Mouse (Mus musculus) thymus, adult 18-20 months (tissue): ENCODE results near the gene Tmod1.
A peak's percentile ranks its signal among the peaks of the same experiment; 100 is the strongest.

Experiments used
- DNase-seq, 2 experiments: peaks; one replicate each; pipeline ENCODE4 v3.0.0; 2022; ENCODE audit warnings: mixed read lengths in 2 of 2

The Tmod1 gene

DNA sequence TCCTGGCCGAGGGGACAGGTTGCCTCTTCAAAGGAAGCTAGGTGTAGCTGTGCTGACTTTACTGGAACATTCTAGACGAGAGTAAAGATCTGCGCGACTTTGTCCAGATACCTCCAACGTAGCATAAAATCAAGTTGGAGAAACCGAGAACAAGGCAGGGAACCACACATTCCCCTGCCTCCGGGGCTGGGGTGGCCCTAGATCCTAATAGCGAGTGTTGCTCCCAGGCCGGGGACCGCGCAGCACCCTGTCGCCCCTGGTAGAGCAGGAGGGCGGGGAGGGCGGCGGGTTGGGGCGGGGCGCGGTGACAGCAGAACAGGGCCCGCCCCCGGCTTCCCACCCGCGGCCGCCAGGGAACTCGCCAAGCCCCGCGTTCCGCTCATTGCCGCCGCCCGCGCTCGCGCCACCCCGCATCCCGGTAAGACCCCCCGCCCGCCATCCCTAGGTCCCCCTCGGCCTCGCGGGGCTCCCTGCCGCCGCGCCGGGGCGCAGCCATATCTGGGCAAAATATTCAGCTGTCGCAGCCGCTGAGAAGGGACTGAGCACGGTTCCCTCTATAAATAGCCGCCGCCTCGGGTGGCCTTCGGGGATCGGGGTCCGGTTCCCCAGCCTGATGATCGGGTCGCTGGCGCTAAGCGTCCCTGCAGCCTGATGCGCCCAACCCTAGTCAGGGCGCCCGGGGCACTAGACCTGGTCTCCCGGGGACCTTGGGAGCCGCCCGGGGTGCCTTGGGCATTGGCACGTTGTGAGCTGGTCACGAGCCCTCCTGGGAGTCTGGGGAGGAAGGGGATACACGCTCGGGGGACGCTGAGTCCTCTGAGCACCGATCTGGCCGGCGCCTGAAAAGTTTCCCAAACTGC is at the start of gene Tmod1:
Tmod1 (plus strand) TSS at position 44 of the 860 bp plus-strand sequence.
- DNase-seq = peak in 1 of 2 experiments; percentile 15

DNA sequence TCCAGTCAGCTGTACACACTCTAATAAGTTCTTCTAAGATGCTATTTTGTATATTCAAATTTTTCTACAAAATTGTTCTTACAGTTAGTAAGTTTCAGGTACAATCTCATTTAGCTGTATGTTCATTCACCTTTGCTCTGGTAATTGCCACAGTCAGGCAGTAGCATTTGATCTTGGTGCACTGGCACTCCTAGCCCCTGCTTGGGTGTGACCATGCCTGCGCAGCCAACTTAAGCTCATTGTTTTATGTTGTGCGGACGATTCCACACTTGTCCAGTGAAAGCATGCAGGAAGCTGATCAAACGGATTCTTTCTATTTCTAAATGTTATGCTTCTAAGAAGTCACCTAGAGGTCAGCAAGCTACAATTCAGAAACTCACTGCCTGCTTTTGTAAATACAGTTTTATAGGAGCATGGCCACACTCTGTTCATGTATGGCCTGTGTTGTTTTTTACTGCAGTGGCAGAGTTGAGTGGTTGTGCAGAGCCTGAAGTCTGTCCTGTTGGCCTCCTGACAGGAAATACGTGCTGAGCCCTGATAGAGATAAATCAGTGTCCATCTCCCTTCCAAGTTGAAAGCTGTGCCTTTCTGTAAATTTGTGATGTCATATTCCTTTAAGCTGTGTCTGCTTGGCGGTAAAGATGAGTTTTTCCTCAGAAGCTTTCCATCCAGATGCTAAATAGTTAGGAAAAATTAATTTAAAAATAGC is 48.2 kb upstream of the Tmod1 start:
- DNase-seq = no peak

DNA sequence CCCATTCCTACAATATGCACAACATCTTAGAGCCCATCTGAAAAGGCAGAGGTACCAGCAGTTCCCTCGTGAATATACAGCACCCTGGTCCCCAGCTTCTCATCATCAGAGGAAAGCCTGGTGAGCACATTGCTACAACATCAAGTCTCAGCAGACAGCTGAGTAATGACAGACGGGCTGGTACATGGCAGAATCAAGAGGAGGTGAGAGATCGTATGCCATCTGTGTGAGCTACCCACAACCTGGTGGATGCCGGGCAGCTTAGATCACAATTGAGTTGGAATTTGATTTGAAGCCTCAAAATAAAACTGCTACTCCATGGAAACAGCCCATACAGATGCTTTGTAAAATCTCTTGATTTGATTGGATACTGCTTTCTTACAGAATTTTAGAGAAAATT is 40.2 kb upstream of the Tmod1 start:
- no peak for DNase-seq

DNA sequence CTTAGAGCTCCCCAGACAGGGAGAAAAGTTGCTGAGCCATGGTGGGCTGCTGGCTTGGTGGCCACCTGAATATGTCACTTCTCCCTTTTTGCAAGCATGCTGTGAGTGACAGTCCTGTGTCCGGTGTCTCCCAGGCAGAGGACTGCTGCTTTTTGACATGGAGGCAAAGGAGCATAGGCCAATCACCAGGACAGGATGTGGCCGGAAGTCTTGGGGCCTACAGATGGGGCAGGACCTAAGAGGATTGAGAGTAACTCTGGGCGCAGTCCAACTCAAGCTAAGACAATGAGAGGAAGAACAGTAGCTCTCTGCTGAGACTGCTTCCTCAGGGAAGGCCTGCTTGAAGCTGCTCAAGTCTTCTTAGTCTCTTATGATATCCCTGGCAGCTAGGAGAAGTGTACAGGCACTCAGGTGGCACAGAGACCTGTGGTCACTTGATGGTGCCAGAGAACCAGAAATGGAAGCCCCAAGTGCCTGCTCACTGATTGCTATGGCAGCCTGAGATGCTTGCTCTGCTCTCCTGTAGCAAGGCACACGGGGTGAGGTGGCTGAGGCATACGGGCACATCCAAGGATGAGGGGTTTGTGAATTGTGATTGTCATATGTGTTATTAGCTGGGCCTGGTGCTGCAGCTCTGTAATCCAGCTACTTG is 30.5 kb upstream of the Tmod1 start:
- DNase-seq = no peak

DNA sequence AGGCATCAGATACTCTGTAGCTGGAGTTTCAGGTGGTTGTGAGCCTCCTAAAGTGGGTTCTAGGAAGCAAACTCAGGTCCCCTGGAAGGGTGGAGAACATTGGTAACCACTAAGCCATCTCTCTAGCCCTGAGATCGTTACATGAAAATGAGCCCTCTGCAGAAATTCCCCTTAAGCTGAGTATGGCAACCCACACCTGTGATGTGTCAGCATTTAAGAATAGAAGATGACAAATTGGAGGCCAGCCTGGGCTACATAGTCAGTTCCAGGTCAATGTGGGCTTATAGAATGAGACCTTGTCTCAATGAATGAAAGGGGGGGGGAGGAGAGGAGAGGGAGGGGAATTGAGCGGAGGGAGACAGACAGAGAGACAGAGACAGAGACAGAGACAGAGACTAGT is 27.0 kb upstream of the Tmod1 start:
- no peak for DNase-seq

DNA sequence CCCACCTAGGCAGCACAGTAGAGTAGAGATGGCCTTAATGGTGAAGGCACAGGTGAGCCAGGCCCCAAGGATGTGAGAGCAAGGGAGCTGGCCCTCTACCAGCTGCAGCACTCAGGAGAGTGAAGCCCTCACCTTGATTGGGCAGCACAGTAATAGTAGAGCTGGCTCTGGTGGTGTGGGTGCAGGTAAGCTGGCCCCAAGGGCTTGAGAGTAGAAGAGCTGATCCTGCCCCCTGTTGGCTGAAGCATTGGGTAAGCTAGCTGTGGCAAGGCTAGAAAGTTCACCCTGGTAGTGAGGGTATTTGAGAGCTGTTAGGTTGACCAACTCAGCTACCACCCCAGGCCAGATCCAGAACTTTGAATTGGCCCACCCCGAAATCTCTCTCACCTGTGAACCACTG is 23.1 kb upstream of the Tmod1 start:
- DNase-seq = no peak

DNA sequence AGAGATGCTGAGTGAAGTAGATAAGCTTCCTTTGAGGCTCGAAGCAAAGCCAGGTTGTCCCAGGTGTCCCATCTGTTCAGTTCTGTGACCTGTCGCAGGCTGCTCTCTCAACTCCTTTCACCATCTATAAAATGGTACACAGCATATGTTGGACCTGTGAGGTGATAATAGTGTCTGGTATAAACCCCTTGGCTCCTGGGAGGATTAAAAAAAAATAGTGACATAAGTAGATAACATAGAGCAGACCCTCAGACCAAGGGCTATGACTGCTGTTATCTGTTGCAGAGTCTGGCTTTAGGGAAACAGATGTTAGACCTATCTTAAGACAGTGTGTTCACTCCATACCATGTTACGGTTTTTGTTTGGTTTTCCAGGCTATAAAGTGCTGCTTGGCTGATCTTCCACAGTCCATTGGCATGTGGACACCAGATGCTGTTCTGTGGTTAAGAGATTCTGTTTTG is 15.7 kb upstream of the Tmod1 start:
- no peak for DNase-seq

DNA sequence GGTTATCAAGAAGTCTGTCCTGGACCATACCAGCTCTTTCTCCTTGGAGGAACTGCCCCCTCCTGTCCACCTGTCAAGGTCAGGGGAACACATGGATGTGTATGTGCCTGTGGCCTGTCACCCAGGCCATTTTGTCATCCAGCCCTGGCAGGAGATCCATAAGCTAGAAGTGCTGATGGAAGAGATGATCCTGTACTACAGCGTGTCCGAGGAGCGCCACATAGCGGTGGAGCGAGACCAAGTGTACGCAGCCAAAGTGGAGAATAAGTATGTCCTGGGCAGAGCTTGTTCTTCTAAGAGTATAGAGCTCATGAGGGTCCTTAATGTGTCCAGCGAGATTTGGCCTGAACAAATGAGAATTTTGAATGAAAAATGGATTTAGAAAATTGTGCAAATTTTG is 12.8 kb upstream of the Tmod1 start:
- no peak for DNase-seq

DNA sequence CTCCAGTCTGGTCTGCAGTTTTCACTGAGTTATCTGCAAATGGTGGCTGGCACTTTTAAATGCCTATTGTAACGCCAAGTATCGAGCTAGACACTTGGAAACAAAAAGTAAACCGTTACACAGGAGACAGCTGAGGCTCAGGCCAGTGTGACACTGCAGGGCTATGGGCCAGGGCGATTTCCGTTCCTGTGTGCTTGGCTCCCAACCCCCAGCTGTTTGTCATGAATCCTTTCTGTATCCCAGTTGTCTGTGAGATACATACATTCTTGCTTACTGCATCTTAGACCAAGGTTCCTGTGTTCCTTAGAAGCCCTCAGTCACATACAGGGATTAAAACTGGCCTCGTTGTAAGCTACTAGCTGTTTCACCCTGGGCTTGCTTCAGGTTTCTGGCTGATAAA is 10.5 kb upstream of the Tmod1 start:
- DNase-seq = no peak

DNA sequence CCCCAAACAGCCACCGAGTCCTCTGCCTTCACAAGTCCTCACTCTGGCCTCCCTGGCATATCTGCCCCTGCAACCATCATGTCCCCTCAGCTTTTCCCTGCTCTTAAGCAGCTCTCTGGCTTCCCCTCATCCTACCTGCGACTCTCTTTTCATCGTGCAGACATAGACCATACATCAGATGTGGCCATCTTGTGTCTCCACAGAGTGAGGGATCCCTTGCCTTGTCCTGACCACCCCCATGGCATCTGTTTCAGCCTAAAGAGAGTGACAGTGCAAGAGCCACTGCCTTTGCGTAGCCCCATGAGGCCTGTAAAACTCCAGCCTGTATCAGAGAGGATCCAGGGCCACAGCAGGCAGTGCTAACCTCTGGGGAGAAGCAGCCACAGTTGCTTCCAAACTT is 10.0 kb upstream of the Tmod1 start:
- DNase-seq = no peak

DNA sequence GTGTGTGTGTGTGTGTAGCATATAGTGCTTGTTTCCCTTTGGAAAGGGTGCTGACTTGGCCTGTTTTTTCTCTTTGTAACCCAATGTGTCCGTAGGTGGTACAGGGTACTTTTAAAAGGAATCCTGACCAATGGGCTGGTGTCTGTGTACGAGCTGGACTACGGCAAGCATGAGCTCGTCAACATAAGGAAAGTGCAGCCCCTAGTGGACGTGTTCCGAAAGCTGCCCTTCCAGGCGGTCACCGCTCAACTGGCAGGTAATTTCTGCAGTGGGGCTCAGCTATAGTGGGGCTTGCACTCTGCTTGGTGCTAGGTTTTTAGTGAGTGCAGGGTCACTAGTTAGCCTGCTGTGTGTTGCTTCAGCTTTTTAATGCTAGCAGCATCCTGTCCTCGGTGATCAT is 9.2 kb upstream of the Tmod1 start:
- no peak for DNase-seq

DNA sequence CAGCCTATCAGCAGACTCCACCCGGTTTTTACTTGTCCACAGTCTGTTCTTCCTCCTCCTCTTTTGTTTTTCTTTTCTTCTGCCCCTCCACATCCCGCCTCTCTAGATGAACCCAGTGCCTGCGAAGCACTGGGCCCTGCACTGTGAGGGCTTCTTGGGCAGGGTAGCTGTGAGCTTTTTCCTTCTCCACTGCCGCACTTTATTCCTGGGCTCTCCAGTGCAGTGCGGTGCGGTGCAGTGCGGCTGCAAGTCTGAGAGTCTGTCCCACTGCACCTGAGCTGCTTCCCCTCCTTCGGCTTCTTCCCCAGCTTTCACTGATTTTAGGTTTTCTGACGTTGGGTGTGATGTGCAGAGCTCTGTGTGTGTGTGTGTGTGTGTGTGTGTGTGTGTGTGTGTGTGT is 6.3 kb upstream of the Tmod1 start:
- no peak for DNase-seq

DNA sequence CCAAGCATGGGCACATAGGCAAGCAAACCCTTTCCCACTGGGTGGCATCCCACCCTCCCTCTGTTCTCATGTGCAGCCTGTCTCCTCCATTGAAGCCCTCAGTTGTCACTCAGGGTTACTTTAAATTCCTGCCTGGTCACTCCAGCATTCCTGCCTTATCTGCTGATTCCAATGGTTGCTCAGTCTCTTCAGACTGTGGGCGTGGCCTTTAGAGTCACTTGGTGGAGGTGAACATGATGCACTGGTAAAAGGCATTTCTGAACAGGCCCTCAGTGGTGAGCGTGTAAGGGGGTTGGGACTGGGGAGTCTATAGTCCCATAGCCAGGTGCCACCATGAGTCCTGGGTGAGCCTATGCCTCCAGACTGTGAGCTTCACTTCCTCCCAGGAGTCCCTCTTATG is 5.5 kb upstream of the Tmod1 start:
- no peak for DNase-seq

DNA sequence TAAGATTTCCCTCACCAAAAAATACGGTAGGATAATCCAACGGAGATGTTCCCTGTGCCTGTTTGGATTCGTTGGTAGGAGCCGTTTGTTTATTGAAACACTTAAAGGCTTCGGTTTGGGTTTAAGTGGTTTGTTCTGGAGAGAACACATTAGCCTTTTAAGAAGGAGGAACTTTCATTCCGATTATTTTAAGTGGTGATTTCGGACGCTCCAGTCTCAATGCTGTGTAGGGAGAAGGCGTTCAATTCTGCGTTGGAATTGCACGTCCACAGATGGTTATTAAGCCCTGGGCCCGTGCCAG is 194 bp upstream of the Tmod1 start:
- DNase-seq = no peak

DNA sequence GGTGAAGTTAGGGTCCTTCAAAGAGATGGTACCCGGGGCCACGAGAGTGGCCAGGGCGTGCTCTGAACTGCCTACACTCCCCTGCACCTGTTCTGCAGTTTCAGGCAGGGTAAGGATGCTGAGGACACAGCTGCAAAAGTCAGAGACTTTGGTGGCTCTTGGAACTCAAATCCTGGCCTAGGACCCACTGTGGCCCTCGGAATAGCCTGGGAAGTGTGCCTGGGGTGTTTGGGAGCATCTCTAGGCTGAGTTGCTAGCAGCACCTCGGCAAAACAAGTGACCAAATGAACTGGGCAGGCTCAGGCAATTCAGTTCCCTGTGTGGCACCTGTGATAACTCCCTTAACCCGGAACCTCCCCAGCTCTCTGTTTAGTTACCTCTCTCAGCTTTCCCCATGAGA is 1.2 kb downstream of the Tmod1 start:
- DNase-seq = no peak

DNA sequence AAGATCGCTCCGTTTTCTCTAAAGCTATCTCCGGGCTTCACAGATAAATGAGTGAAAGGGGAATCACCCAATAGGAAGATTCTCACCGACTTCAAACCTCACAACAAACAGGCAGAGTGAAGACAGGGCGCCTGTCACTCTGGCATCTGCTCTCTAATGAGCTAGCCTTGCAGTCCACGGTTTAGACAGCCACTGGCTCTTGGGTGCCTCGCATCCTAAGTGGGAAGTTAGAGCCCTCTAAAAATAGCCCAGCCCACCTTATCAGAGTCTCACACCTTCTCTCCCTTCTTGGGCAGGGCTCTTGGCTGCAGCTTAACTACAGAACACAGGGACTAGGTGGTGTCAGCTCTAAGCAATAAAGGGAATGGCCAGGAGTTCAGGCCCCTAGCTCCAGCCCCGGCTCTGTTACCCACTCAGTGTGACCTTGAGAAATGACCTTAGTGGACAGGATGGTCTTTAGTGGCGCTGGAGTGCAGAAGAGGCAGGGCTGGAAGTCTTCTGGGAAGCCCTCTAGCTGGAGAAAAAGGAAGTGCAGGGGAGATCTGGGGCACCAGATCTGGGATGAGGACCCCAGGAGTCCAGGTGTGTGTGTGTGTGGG is 2.0 kb downstream of the Tmod1 start:
- DNase-seq = no peak

DNA sequence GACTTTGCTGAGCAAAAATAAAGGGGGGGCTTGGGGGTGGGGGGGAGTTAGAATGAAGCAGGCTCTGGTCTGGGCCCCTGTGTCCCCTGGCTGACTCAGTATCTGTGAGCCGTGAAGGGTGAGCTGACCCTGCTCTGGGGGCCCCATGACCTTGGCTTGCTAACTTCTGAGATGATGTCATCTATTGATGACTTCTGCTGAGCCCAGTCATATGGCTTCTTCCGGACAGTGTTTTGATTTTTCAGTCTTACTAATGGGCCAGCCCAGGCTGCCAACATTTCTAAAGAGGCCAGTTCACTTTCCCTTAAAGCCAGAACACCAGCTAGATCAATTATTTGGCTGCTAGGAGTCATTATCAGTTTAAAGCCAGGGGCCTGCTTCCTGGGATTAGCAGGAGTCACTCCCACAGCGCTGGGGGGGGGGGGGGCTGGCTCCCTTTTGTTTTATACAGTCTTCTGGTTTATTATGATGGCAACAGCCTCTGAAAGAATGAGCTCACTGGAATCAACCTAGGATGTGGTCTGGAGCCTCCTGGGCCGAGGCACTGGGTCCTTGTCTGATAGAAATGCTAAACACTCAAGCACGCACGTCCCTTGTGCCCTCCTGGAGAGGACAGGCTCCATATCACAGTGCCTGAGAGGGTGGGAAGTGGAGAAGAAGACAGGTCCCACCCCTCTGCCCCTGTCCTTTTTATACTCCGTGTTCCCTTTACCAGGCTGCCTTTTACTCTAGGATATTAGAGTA is 3.2 kb downstream of the Tmod1 start:
- no peak for DNase-seq

DNA sequence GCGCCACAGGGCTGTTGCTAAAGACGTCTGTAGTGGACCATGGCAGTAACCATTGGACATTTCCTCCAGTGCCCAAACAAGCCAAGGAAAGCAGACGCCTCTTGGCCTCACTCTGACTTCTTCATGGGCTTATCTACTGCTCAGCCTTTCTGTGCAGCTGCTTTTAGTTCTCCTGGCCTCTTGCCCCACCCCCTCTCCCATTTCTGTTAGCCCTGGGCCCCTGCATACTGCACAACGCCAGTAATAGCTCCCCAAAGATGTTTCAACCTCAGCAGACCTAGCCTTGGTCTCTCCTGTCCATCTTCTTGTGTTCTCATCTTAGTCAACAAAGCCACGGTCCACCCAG is 3.7 kb downstream of the Tmod1 start:
- no peak for DNase-seq

DNA sequence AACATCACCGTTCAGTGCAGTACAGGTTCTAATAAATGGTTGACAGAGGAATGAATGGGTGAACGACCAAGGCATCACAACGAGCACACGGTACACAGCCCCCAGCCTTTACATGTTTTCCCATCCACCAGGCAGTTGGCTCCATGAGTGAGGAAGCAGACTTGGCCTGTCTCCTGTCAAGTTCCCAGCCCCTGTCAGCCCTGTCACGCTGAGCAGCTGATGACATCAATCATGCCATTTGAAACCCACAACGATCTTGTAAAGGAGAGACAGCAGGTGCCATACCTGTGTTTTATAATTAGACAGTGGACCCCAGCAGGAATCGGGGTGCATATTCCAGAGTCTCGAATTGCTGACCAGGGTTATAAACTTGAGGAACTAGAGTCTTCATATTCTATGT is 4.6 kb downstream of the Tmod1 start:
- no peak for DNase-seq

DNA sequence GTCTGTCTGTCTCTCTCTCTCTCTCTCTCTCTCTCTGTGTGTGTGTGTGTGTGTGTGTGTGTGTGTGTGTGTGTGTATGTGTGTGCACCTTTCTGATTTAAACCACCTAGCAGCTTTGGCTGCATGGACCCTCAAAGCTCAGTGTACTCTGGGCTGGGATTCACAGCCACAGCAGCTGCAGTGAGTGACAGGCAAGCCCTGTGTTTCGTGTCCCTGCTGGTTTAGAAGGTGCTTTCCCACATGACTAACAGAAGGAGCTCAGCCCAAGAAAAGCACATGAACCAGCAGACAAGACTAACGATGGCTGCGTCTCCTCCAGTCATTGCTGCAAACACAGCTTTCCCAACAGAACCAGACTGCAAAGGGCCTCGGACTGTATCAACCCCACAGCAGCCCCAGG is 9.2 kb downstream of the Tmod1 start:
- no peak for DNase-seq

DNA sequence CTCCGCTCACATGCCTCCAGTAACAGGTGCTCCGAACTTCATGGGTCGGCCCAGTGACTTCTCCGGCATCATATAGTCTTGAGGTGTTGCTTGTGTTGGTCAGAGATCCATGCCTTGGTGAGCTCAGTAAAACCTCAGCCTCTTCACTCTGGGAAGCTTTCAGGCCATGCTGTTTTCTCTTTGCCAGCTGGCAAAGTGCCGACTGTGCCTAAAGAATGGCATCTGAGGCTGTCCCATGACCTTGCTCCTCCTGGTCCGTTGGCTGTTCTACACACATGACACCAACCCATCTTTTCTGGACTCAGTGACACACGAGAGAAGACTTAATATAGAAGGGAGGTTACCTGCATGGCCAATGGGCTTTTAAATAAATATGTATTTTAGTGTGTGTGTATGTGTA is 9.7 kb downstream of the Tmod1 start:
- DNase-seq = no peak

DNA sequence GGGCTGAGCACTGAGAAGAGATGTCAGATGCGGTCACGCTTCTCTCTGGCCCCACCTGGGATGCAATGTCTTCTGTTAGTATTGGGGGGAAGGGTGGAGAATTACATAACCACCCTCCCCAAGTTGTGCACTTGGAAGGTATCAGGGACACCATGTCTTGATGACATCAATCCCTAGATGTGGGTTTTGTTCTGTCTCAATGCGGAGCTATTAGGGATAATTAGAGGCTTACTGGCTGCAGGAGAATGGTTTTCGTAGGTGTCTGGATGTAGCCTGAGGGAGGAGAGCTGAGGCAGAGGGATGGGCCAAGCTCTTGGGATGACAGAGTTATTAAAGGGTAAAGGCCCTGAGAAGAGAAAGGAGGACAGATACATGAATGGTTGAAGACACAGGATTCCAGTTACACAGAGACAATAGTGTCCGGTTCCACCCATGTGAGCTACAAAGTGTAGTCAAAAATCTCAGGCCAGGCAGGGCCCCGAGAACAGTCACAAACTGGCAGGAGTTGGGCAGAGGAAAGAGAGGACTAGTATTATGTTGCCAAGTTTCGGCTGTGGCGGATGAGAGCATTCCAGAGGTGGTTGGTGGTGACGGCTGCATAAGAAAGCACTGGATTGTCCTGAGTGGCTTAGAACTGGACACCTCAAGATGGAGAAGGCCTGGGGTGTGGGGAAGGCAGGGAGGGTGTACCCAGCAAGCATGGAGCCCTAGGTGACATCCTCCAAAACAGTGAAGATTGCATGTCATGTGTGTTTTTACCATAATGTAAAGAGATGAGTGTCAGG is 14.8 kb downstream of the Tmod1 start:
- no peak for DNase-seq
